Mouse (Mus musculus) G1E (cell line): Measurements from ENCODE around the gene Elfn2. TPM values are rescaled to one million over a fixed set of nuclear protein-coding genes. Genes with fewer than 3 reads are reported as not detected.

ENCODE experiments used
- ATAC-seq: 2 replicates; pipeline ENCODE4 v1.8.0; 2016; ENCODE audit warnings: mild to moderate bottlenecking; ENCODE audit not compliant: insufficient number of reproducible peaks, poor library complexity, low FRiP score, severe bottlenecking; ENCODE audit errors: extremely low read depth
- DNase-seq: peaks from one replicate; pipeline ENCODE4 v3.0.0; 2012; ENCODE audit warnings: low spot score
- H3K27me3 ChIP-seq: 2 replicates; pipeline ENCODE4 v1.6.1; 2012; ENCODE audit warnings: mild to moderate bottlenecking, low read length, inconsistent platforms; ENCODE audit not compliant: insufficient read depth
- H3K36me3 ChIP-seq: replicated peaks from 2 replicates; pipeline ENCODE3; 2012; ENCODE audit warnings: mild to moderate bottlenecking, inconsistent platforms
- H3K4me1 ChIP-seq: 2 replicates; pipeline ENCODE4 v1.6.1; 2012; ENCODE audit warnings: low read depth, low read length, inconsistent platforms, mixed read lengths; ENCODE audit not compliant: insufficient read depth
- H3K4me3 ChIP-seq: 2 replicates; pipeline ENCODE4 v1.5.1; 2012; ENCODE audit warnings: low read depth, mild to moderate bottlenecking, inconsistent platforms, low read length, moderate library complexity, mixed read lengths
- H3K9me3 ChIP-seq: replicated peaks from 2 replicates; pipeline ENCODE4 v1.6.1; 2012; ENCODE audit warnings: inconsistent platforms
- CTCF ChIP-seq: IDR thresholded peaks from 2 replicates; pipeline ENCODE4 v1.5.1; 2012; ENCODE audit warnings: low read depth, low read length, inconsistent platforms, mixed read lengths
- GATA1 ChIP-seq: IDR thresholded peaks from 2 replicates; pipeline ENCODE4 v1.6.1; 2012; ENCODE audit warnings: borderline replicate concordance, low read length, inconsistent platforms, mixed read lengths
- GATA2 ChIP-seq: IDR thresholded peaks from 2 replicates; pipeline ENCODE4 v1.6.1; 2012; ENCODE audit warnings: low read depth, low read length, inconsistent platforms, borderline replicate concordance
- POLR2AphosphoS5 ChIP-seq: IDR thresholded peaks from 2 replicates; pipeline ENCODE4 v1.6.1; 2012; ENCODE audit warnings: low read depth, low read length, inconsistent platforms; ENCODE audit not compliant: insufficient replicate concordance
- TAL1 ChIP-seq: conservative IDR thresholded peaks from 2 replicates; pipeline ENCODE4 v1.6.1; 2012; ENCODE audit warnings: low read depth, low read length, inconsistent platforms, mixed read lengths
- polyA plus RNA-seq: library from polyadenylated mRNA; stranded (reverse); fragments of >175 nt; gene quantifications from 2 replicates; pipeline ENCODE4 v1.2.3, GENCODE M21; 2012
- total RNA-seq, 2 experiments: library from RNA; stranded (forward) in 1 of 2; stranded (reverse) in 1 of 2; fragments of 200-1000 nt in 1 of 2; fragments of >200 nt in 1 of 2; fragmentation: Nextera tagmentation in 1 of 2; gene quantifications; 2 replicates each; pipeline ENCODE4 v1.2.3; 2014 to 2017

The Elfn2 gene
- total and polyA plus RNA-seq, 3 experiments = 0.05 TPM; not detected in 2

- H3K4me3 ChIP-seq = no peak overlapping the region
- TF ChIP-seq POLR2AphosphoS5 (no peak), CTCF (no peak), GATA2 (no peak), GATA1 (no peak), TAL1 (no peak)
- ATAC-seq (no peak), DNase-seq (no peak)
- H3K4me1 ChIP-seq = no peaks in the 10 kb centered on the region
- H3K36me3 ChIP-seq = no peaks in the 10 kb centered on the region
- H3K27me3 ChIP-seq = no peaks in the 10 kb centered on the region
- H3K9me3 ChIP-seq = peaks cover 3% of the 10 kb centered on the region
Measured at GRCm38 (mm10) chr15:78755226-78755625, 36.7 kb upstream of the Elfn2 start.

GRCm38 (mm10) chr15:78754144-78754543, 35.6 kb upstream of the Elfn2 start:
- H3K9me3 ChIP-seq = peaks cover 3% of the 10 kb centered on the region
- no peaks in the 10 kb centered on the region for H3K36me3 ChIP-seq
- ATAC-seq = no peak
- no peaks in the 10 kb centered on the region for H3K27me3 ChIP-seq
- H3K4me3 ChIP-seq = no peak overlapping the region
- H3K4me1 ChIP-seq = no peaks in the 10 kb centered on the region
- DNase-seq = no peak
- TF ChIP-seq TAL1 = no peak
- TF ChIP-seq POLR2AphosphoS5 = no peak
- no peak for TF ChIP-seq GATA2
- TF ChIP-seq GATA1 = no peak
- TF ChIP-seq CTCF = no peak

GRCm38 (mm10) chr15:78752991-78753390, 34.4 kb upstream of the Elfn2 start:
- Histone ChIP-seq H3K9me3 (peaks cover 3% of the 10 kb centered on the region), H3K36me3 (no peaks in the 10 kb centered on the region), H3K4me3 (no peak overlapping the region), H3K4me1 (no peaks in the 10 kb centered on the region), H3K27me3 (no peaks in the 10 kb centered on the region)
- ATAC-seq = no peak; the same call in 1 of the 2 replicates
- DNase-seq = no peak
- no peak for TF ChIP-seq GATA2
- no peak for TF ChIP-seq TAL1
- no peak for TF ChIP-seq GATA1
- no peak for TF ChIP-seq POLR2AphosphoS5

- ATAC-seq = no peak
- TF ChIP-seq GATA2 = no peak
- peaks cover 3% of the 10 kb centered on the region for H3K9me3 ChIP-seq
- DNase-seq = no peak
- no peaks in the 10 kb centered on the region for H3K4me1 ChIP-seq
- no peaks in the 10 kb centered on the region for H3K27me3 ChIP-seq
- no peak overlapping the region for H3K4me3 ChIP-seq
- no peaks in the 10 kb centered on the region for H3K36me3 ChIP-seq
Measured at GRCm38 (mm10) chr15:78750608-78751350, 32.2 kb upstream of the Elfn2 start.

GRCm38 (mm10) chr15:78749855-78750254, 31.3 kb upstream of the Elfn2 start:
- peaks cover 3% of the 10 kb centered on the region for H3K9me3 ChIP-seq
- H3K36me3 ChIP-seq = no peaks in the 10 kb centered on the region
- no peaks in the 10 kb centered on the region for H3K4me1 ChIP-seq
- H3K27me3 ChIP-seq = no peaks in the 10 kb centered on the region
- no peak overlapping the region for H3K4me3 ChIP-seq
- TF ChIP-seq TAL1 (no peak), CTCF (no peak), GATA1 (no peak), POLR2AphosphoS5 (no peak), GATA2 (no peak)
- no peak for DNase-seq
- no peak for ATAC-seq

- ATAC-seq (no peak), DNase-seq (no peak)
- Histone ChIP-seq H3K9me3 (no peaks in the 10 kb centered on the region), H3K36me3 (no peaks in the 10 kb centered on the region), H3K4me3 (no peak overlapping the region), H3K27me3 (no peaks in the 10 kb centered on the region), H3K4me1 (no peaks in the 10 kb centered on the region)
- TF ChIP-seq CTCF = peak; percentile 55
- no peak for TF ChIP-seq GATA1
- TF ChIP-seq TAL1 = no peak
Measured at GRCm38 (mm10) chr15:78744206-78744605, 25.6 kb upstream of the Elfn2 start.

GRCm38 (mm10) chr15:78742831-78743230, 24.3 kb upstream of the Elfn2 start:
- no peak overlapping the region for H3K4me3 ChIP-seq
- TF ChIP-seq GATA1 = no peak
- no peak for TF ChIP-seq CTCF
- no peak for TF ChIP-seq POLR2AphosphoS5
- TF ChIP-seq GATA2 = no peak
- no peak for TF ChIP-seq TAL1
- H3K27me3 ChIP-seq = no peaks in the 10 kb centered on the region
- ATAC-seq (no peak), DNase-seq (no peak)
- no peaks in the 10 kb centered on the region for H3K9me3 ChIP-seq
- H3K4me1 ChIP-seq = no peaks in the 10 kb centered on the region
- H3K36me3 ChIP-seq = no peaks in the 10 kb centered on the region
